ENCODE assay signal across 11 mouse cellular contexts in genomic region chr9:70371638-70372037, GRCm38 (mm10).
"Had no signal": no experiment of that assay in that cellular context is flagged by ENCODE, and none has a peak within 500 bp of the region (broad histone marks: within the 10 kb centered on the region; RNA-seq: fewer than 3 reads in every experiment).

No protein-coding gene starts in this region.

- DNase-seq: kidney, adult 18-20 months; kidney, postnatal 10 days; layer of hippocampus, adult 9-11 months; layer of hippocampus, postnatal 36 days; lung, embryonic 14.5 days; lung, postnatal 10 days; thymus, postnatal 4 days had no signal

- H3K27ac ChIP-seq: limb, embryonic 15.5 days; liver, embryonic 12.5 days; midbrain, embryonic 13.5 days; neural tube, embryonic 15.5 days had no signal

- H3K4me1 ChIP-seq: limb, embryonic 15.5 days; liver, embryonic 12.5 days; midbrain, embryonic 13.5 days; neural tube, embryonic 15.5 days had no signal

- H3K9ac ChIP-seq: limb, embryonic 15.5 days; liver, embryonic 12.5 days; lung, embryonic 14.5 days; midbrain, embryonic 13.5 days; neural tube, embryonic 15.5 days had no signal

- H3K4me3 ChIP-seq: limb, embryonic 15.5 days; liver, embryonic 12.5 days; midbrain, embryonic 13.5 days; neural tube, embryonic 15.5 days had no signal

- ATAC-seq: liver, embryonic 12.5 days; midbrain, embryonic 13.5 days had no signal

- H3K9me3 ChIP-seq: limb, embryonic 15.5 days; liver, embryonic 12.5 days; midbrain, embryonic 13.5 days; neural tube, embryonic 15.5 days had no signal

- H3K4me2 ChIP-seq: limb, embryonic 15.5 days; liver, embryonic 12.5 days; lung, embryonic 14.5 days; midbrain, embryonic 13.5 days; neural tube, embryonic 15.5 days had no signal

- H3K27me3 ChIP-seq: limb, embryonic 15.5 days; liver, embryonic 12.5 days; midbrain, embryonic 13.5 days; neural tube, embryonic 15.5 days had no signal
